Mouse (Mus musculus) megakaryocyte-erythroid progenitor cell, adult 5 weeks (primary cell): Measurements from ENCODE around the gene Gm43738. TPM values are rescaled to one million over a fixed set of nuclear protein-coding genes. Genes with fewer than 3 reads are reported as not detected.

Experiments used
- polyA plus RNA-seq: library from polyadenylated mRNA; stranded (reverse); fragments of >175 nt; gene quantifications from 2 replicates; pipeline ENCODE4 v1.2.3, GENCODE M21; 2012

Gm43738 gene
- polyA plus RNA-seq: 1.0 and 1.1 TPM in 2 replicates

GRCm38 (mm10) chr3:89100811-89101210 lies at the start of gene Gm43738:
TSS of gene Gm43738 (minus strand) at chr3:89101099.

GRCm38 (mm10) chr3:89135958-89136357 lies 35.1 kb upstream of the Gm43738 start, which contains the start of gene Pklr:
TSS of gene Pklr (plus strand) at chr3:89136142.

GRCm38 (mm10) chr3:89101812-89102494 lies 1.1 kb upstream of the Gm43738 start, which contains the start of gene Fdps:
TSS of gene Fdps (minus strand) at chr3:89101959.

GRCm38 (mm10) chr3:89093175-89093574 lies 7.7 kb downstream of the Gm43738 start, which contains the start of gene Rusc1:
TSS of gene Rusc1 (minus strand) at chr3:89093311.

Other genes with a start within 250 kb of the Gm43738 start
- 28.9 and 31.6 TPM in 2 replicates for gene Msto1, start 187.1 kb downstream of the Gm43738 start, polyA plus RNA-seq
- gene Ash1l, start 150.5 kb downstream of the Gm43738 start, polyA plus RNA-seq: 2.6 and 4.8 TPM in 2 replicates
- 102 and 118 TPM in 2 replicates for gene Dap3, start 149.9 kb downstream of the Gm43738 start, polyA plus RNA-seq
- gene Rusc1, start 7.8 kb downstream of the Gm43738 start, polyA plus RNA-seq: 33.6 and 37.2 TPM in 2 replicates
- gene Fdps, start 860 bp upstream of the Gm43738 start, polyA plus RNA-seq: 5.8 and 10.1 TPM in 2 replicates
- 27.8 and 36.5 TPM in 2 replicates for gene Pklr, start 35.0 kb upstream of the Gm43738 start, polyA plus RNA-seq
- gene Hcn3, start 59.1 kb upstream of the Gm43738 start, polyA plus RNA-seq: 1.8 and 2.5 TPM in 2 replicates
- 49.2 and 71.4 TPM in 2 replicates for gene Clk2, start 63.7 kb upstream of the Gm43738 start, polyA plus RNA-seq
- 366 and 382 TPM in 2 replicates for gene Scamp3, start 76.4 kb upstream of the Gm43738 start, polyA plus RNA-seq
- gene Fam189b, start 82.0 kb upstream of the Gm43738 start, polyA plus RNA-seq: 253 and 287 TPM in 2 replicates
- 9.8 and 12.3 TPM in 2 replicates for gene Gba, start 101.8 kb upstream of the Gm43738 start, polyA plus RNA-seq
- 0.61 and 2.0 TPM in 2 replicates for gene Thbs3, start 114.1 kb upstream of the Gm43738 start, polyA plus RNA-seq
- gene Mtx1, start 126.0 kb upstream of the Gm43738 start, polyA plus RNA-seq: 318 and 336 TPM in 2 replicates
- 0.56 and 0.64 TPM in 2 replicates for gene Muc1, start 128.0 kb upstream of the Gm43738 start, polyA plus RNA-seq
- gene Krtcap2, start 144.9 kb upstream of the Gm43738 start, polyA plus RNA-seq: 235 and 304 TPM in 2 replicates
- 9.2 and 11.3 TPM in 2 replicates for gene Trim46, start 145.2 kb upstream of the Gm43738 start, polyA plus RNA-seq
- gene Dpm3, start 158.3 kb upstream of the Gm43738 start, polyA plus RNA-seq: 448 and 506 TPM in 2 replicates
- 12.7 and 16.4 TPM in 2 replicates for gene Slc50a1, start 169.5 kb upstream of the Gm43738 start, polyA plus RNA-seq
- not detected in 2 replicates for gene Efna1, start 180.0 kb upstream of the Gm43738 start, polyA plus RNA-seq
- gene Efna3, start 221.9 kb upstream of the Gm43738 start, polyA plus RNA-seq: 0.83 and 0.91 TPM in 2 replicates
- 3.1 and 4.1 TPM in 2 replicates for gene Efna4, start 236.9 kb upstream of the Gm43738 start, polyA plus RNA-seq
- 195 and 256 TPM in 2 replicates for gene Adam15, start 248.9 kb upstream of the Gm43738 start, polyA plus RNA-seq